Mouse (Mus musculus): ENCODE results near the gene Cldn34d.

The Cldn34d gene

GRCm38 (mm10) chrX:76602824-76603223 lies at the start of gene Cldn34d:
TSS of gene Cldn34d (minus strand) at chrX:76602924.
- no peak for DNase-seq (ENCODE audit: low spot score)

GRCm38 (mm10) chrX:76598459-76599206 lies 4.1 kb downstream of the Cldn34d start:
- peak; percentile 87 for DNase-seq (ENCODE audit: low spot score)

All from yolk sac, embryonic 10.5 days (tissue).